10 mouse cellular contexts compared by ENCODE assay signal in the genomic region with DNA sequence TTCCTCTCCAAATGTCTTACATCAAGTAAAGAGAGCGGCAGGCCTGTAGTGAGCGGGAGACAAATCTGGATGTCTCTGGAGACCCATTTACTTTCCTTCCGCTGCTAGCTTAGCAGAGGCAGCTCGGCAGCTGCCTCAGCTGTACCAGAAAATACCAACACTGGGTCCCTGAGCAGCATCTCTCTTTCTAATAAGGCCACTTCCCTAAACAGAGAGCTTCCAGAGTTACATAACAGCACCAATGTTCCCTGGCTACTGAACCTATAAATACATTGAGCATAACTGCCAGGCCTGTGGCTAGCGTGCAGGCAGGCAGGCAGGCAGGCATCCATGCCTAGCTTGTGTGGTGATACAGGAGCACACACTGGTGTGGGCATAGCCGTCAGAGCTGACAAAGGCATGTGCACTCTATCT.
DNase-seq lines count a peak whose midpoint lies in the region; ATAC-seq lines count a peak whose summit lies in the region.
"Had no signal": no experiment of that assay in that cellular context is flagged by ENCODE, and none has a peak within 500 bp of the region (broad histone marks: within the 10 kb centered on the region; RNA-seq: fewer than 3 reads in every experiment).

No protein-coding gene starts in this region.

- 0 out of 2 replicates have a peak, but pooled peaks cover 2% of the 10 kb centered on the region for H3K9me3 ChIP-seq in limb, embryonic 13.5 days
- H3K9me3 ChIP-seq in limb, embryonic 10.5 days (replicated peaks): no peaks in the 10 kb centered on the region
- no peaks in the 10 kb centered on the region for H3K9me3 ChIP-seq in midbrain, embryonic 16.5 days (replicated peaks; ENCODE audit: control insufficient read depth, low read length, poor library complexity, severe bottlenecking)
- H3K9me3 ChIP-seq: limb, embryonic 12.5 days had no signal

- ATAC-seq in limb, embryonic 13.5 days (ENCODE audit: low FRiP score, low read depth): no peak
- ATAC-seq in common myeloid progenitor, adult 5-6 weeks (replicated peaks; ENCODE audit: low read depth, poor library complexity, severe bottlenecking): peak; percentile 85
- ATAC-seq in midbrain, embryonic 16.5 days: 0 out of 2 replicates have a peak, but pooled peaks have one; percentile 63

- no peak overlapping the region for H3K4me2 ChIP-seq in limb, embryonic 13.5 days (replicated peaks)
- no peak overlapping the region for H3K4me2 ChIP-seq in midbrain, embryonic 16.5 days (ENCODE audit: low read length)
- H3K4me2 ChIP-seq: limb, embryonic 12.5 days had no signal

- no peaks in the 10 kb centered on the region for H3K36me3 ChIP-seq in limb, embryonic 13.5 days
- H3K36me3 ChIP-seq in limb, embryonic 10.5 days: no peaks in the 10 kb centered on the region
- H3K36me3 ChIP-seq in midbrain, embryonic 16.5 days (ENCODE audit: control insufficient read depth, insufficient read depth, low read length): no peaks in the 10 kb centered on the region
- H3K36me3 ChIP-seq: limb, embryonic 12.5 days had no signal

- WGBS in limb, embryonic 13.5 days: 65% methylated on average over 6 of the region's 6 CpGs
- WGBS in limb, embryonic 10.5 days: 92% methylated on average over 6 of the region's 6 CpGs
- WGBS in midbrain, embryonic 16.5 days: 53% methylated on average over 6 of the region's 6 CpGs

- H3K9ac ChIP-seq in limb, embryonic 13.5 days: 0 out of 2 replicates have a peak overlapping the region, but pooled peaks have one; percentile 13
- H3K9ac ChIP-seq in midbrain, embryonic 16.5 days (ENCODE audit: low read depth, low read length): 0 out of 2 replicates have a peak overlapping the region, but pooled peaks have one; percentile 25
- H3K9ac ChIP-seq: limb, embryonic 12.5 days had no signal

- no peak overlapping the region for H3K27ac ChIP-seq in limb, embryonic 13.5 days
- H3K27ac ChIP-seq in limb, embryonic 10.5 days: no peak overlapping the region
- H3K27ac ChIP-seq in midbrain, embryonic 16.5 days (ENCODE audit: low read length): 0 out of 2 replicates have a peak overlapping the region, but pooled peaks have one; percentile 18
- H3K27ac ChIP-seq: limb, embryonic 12.5 days had no signal

- H3K4me1 ChIP-seq in limb, embryonic 13.5 days: peaks cover 13% of the 10 kb centered on the region
- no peaks in the 10 kb centered on the region for H3K4me1 ChIP-seq in limb, embryonic 10.5 days
- peaks cover 8% of the 10 kb centered on the region for H3K4me1 ChIP-seq in midbrain, embryonic 16.5 days (ENCODE audit: control insufficient read depth, insufficient read depth, low read length)
- H3K4me1 ChIP-seq: limb, embryonic 12.5 days had no signal

- DNase-seq in frontal cortex, postnatal 36 days (ENCODE audit: low spot score in 2 of 2): peak; percentile 51 to 64
- no peak for DNase-seq in frontal cortex, postnatal 14 days (ENCODE audit: low spot score in 2 of 2)
- no peak for DNase-seq in limb, embryonic 10.5 days (ENCODE audit: low spot score)
- no peak for DNase-seq in MN1 (ENCODE audit: low spot score)
- DNase-seq in thymus, postnatal 4 days: no peak
- DNase-seq: adrenal gland, adult 2 months had no signal

- no peaks in the 10 kb centered on the region; the same call in 1 of the 2 replicates for H3K27me3 ChIP-seq in limb, embryonic 13.5 days
- H3K27me3 ChIP-seq in limb, embryonic 10.5 days (ENCODE audit: low read depth, poor library complexity, severe bottlenecking): no peaks in the 10 kb centered on the region
- H3K27me3 ChIP-seq in midbrain, embryonic 16.5 days (ENCODE audit: control insufficient read depth, insufficient read depth, low read depth, low read length): no peaks in the 10 kb centered on the region
- H3K27me3 ChIP-seq: limb, embryonic 12.5 days had no signal

- H3K4me3 ChIP-seq in limb, embryonic 13.5 days: no peak overlapping the region
- no peak overlapping the region for H3K4me3 ChIP-seq in limb, embryonic 10.5 days
- no peak overlapping the region for H3K4me3 ChIP-seq in midbrain, embryonic 16.5 days (ENCODE audit: low read depth, low read length)
- H3K4me3 ChIP-seq: limb, embryonic 12.5 days had no signal

Comparison
In these comparisons a context has a peak if more than half of its experiments do, and no peak if none do; other contexts are left out.
1. DNase-seq: peak in frontal cortex, postnatal 36 days (2 of 2); none in frontal cortex, postnatal 14 days (0 of 2), limb, embryonic 10.5 days (single experiment), MN1 (single experiment) and thymus, postnatal 4 days (single experiment).